Mouse (Mus musculus) MEL (cell line): ENCODE results near the gene BC035947. TPM values are rescaled to one million over a fixed set of nuclear protein-coding genes. Genes with fewer than 3 reads are reported as not detected.

ENCODE experiments used
- DNase-seq: peaks from one replicate; pipeline ENCODE4 v3.0.0; 2011; ENCODE audit warnings: low read depth, low spot score
- H3K27ac ChIP-seq: 2 replicates; pipeline ENCODE4 v1.5.1; 2012; ENCODE audit warnings: low read depth, mild to moderate bottlenecking, control low read depth, low read length, moderate library complexity; ENCODE audit not compliant: control insufficient read depth
- H3K27me3 ChIP-seq, 2 experiments: fragments of 150-350 bp in 1 of 2; sonication (generic) in 1 of 2; 2 replicates each; pipeline ENCODE4 v1.6.1; 2012; ENCODE audit warnings: low read length in 2 of 2, mild to moderate bottlenecking in 2 of 2, improper control_type of control experiment in 1 of 2, moderate library complexity in 1 of 2; ENCODE audit not compliant: insufficient read depth in 2 of 2, control insufficient read depth in 1 of 2
- H3K36me3 ChIP-seq, 2 experiments: 2 replicates each; pipeline ENCODE4 v1.6.1; 2012 to 2014; ENCODE audit warnings: low read length in 2 of 2, improper control_type of control experiment in 1 of 2, inconsistent platforms in 1 of 2, mild to moderate bottlenecking in 1 of 2; ENCODE audit not compliant: insufficient read depth in 2 of 2, control insufficient read depth in 1 of 2
- H3K4me1 ChIP-seq, 2 experiments: fragments of 150-350 bp in 1 of 2; sonication (generic) in 1 of 2; 2 replicates each; pipeline ENCODE4 v1.6.1; 2012; ENCODE audit warnings: low read length in 2 of 2, improper control_type of control experiment in 1 of 2, mild to moderate bottlenecking in 1 of 2; ENCODE audit not compliant: insufficient read depth in 2 of 2, control insufficient read depth in 1 of 2
- H3K4me3 ChIP-seq, 2 experiments: fragments of 150-350 bp in 1 of 2; sonication (generic) in 1 of 2; 2 replicates each; pipeline ENCODE4 v1.5.1; 2012; ENCODE audit warnings: low read depth in 2 of 2, low read length in 2 of 2, mild to moderate bottlenecking in 2 of 2, moderate library complexity in 2 of 2, control low read depth in 1 of 2, improper control_type of control experiment in 1 of 2; ENCODE audit not compliant: control insufficient read depth in 1 of 2, insufficient read depth in 1 of 2
- H3K79me2 ChIP-seq: 2 replicates; pipeline ENCODE4 v1.6.1; 2012; ENCODE audit warnings: mild to moderate bottlenecking, low read length, moderate library complexity; ENCODE audit not compliant: control insufficient read depth, poor library complexity, insufficient read depth
- H3K9ac ChIP-seq: 2 replicates; pipeline ENCODE4 v1.6.1; 2012; ENCODE audit warnings: low read depth, mild to moderate bottlenecking, control low read depth, low read length, moderate library complexity; ENCODE audit not compliant: control insufficient read depth, poor library complexity, severe bottlenecking
- H3K9me3 ChIP-seq: fragments of 150-350 bp; sonication (generic); replicated peaks from 2 replicates; pipeline ENCODE4 v1.6.1; 2012; ENCODE audit warnings: mild to moderate bottlenecking, low read length, improper control_type of control experiment, moderate library complexity; ENCODE audit not compliant: insufficient read depth
- CHD1 ChIP-seq: IDR thresholded peaks from 2 replicates; pipeline ENCODE4 v1.6.1; 2012; ENCODE audit warnings: low read depth, mild to moderate bottlenecking, inconsistent platforms, low read length, improper control_type of control experiment
- E2F4 ChIP-seq: IDR thresholded peaks from 2 replicates; pipeline ENCODE4 v1.6.1; 2011; ENCODE audit warnings: low read depth, low read length, improper control_type of control experiment, borderline replicate concordance
- GABPA ChIP-seq: IDR thresholded peaks from 2 replicates; pipeline ENCODE4 v1.6.1; 2012; ENCODE audit warnings: low read depth, mild to moderate bottlenecking, inconsistent platforms, low read length, improper control_type of control experiment, moderate library complexity
- GATA1 ChIP-seq: IDR thresholded peaks from 2 replicates; pipeline ENCODE4 v1.6.1; 2011; ENCODE audit warnings: low read depth, low read length, improper control_type of control experiment
- JUND ChIP-seq: IDR thresholded peaks from 2 replicates; pipeline ENCODE4 v1.6.1; 2011; ENCODE audit warnings: low read depth, mild to moderate bottlenecking, improper control_type of control experiment, low read length
- KAT2A ChIP-seq: conservative IDR thresholded peaks from 2 replicates; pipeline ENCODE4 v1.6.1; 2012; ENCODE audit warnings: low read depth, low read length, improper control_type of control experiment, inconsistent platforms
- MAFK ChIP-seq: IDR thresholded peaks from 2 replicates; pipeline ENCODE4 v1.6.1; 2011; ENCODE audit warnings: low read depth, mild to moderate bottlenecking, low read length, improper control_type of control experiment, borderline replicate concordance
- MAZ ChIP-seq: IDR thresholded peaks from 2 replicates; pipeline ENCODE4 v1.6.1; 2012; ENCODE audit warnings: low read depth, mild to moderate bottlenecking, inconsistent platforms, low read length, improper control_type of control experiment
- NELFE ChIP-seq: IDR thresholded peaks from 2 replicates; pipeline ENCODE4 v1.6.1; 2011; ENCODE audit warnings: low read depth, low read length, improper control_type of control experiment
- NRF1 ChIP-seq: IDR thresholded peaks from 2 replicates; pipeline ENCODE4 v1.6.1; 2014; ENCODE audit warnings: low read depth, mild to moderate bottlenecking, inconsistent platforms, low read length, improper control_type of control experiment, moderate library complexity; ENCODE audit not compliant: poor library complexity, insufficient read depth, severe bottlenecking
- POLR2A ChIP-seq, 2 experiments: IDR thresholded peaks; 2 replicates each; pipeline ENCODE4 v1.6.1; 2011 to 2012; ENCODE audit warnings: low read length in 2 of 2, mild to moderate bottlenecking in 2 of 2, control low read depth in 1 of 2, improper control_type of control experiment in 1 of 2, low read depth in 1 of 2, moderate library complexity in 1 of 2; ENCODE audit not compliant: control insufficient read depth in 1 of 2, insufficient read depth in 1 of 2, poor library complexity in 1 of 2
- POLR2AphosphoS2 ChIP-seq: IDR thresholded peaks from 2 replicates; pipeline ENCODE4 v1.6.1; 2011; ENCODE audit warnings: low read length, improper control_type of control experiment
- RAD21 ChIP-seq: IDR thresholded peaks from 2 replicates; pipeline ENCODE4 v1.6.1; 2011; ENCODE audit warnings: mild to moderate bottlenecking, low read depth, low read length, improper control_type of control experiment
- RCOR1 ChIP-seq: IDR thresholded peaks from 2 replicates; pipeline ENCODE4 v1.6.1; 2012; ENCODE audit warnings: low read depth, mild to moderate bottlenecking, inconsistent platforms, low read length, improper control_type of control experiment
- SIN3A ChIP-seq: IDR thresholded peaks from 2 replicates; pipeline ENCODE4 v1.6.1; 2012; ENCODE audit warnings: low read length, improper control_type of control experiment, inconsistent platforms
- TAL1 ChIP-seq: IDR thresholded peaks from 2 replicates; pipeline ENCODE4 v1.6.1; 2012; ENCODE audit warnings: mild to moderate bottlenecking, inconsistent platforms, low read length, moderate library complexity, mixed read lengths
- TBP ChIP-seq: IDR thresholded peaks from 2 replicates; pipeline ENCODE4 v1.8.0; 2011; ENCODE audit warnings: low read depth, low read length, improper control_type of control experiment
- TCF12 ChIP-seq: IDR thresholded peaks from 2 replicates; pipeline ENCODE4 v1.6.1; 2014; ENCODE audit warnings: low read depth, mild to moderate bottlenecking, inconsistent platforms, low read length, improper control_type of control experiment, moderate library complexity
- USF2 ChIP-seq, 2 experiments: IDR thresholded peaks; 2 replicates each; pipeline ENCODE4 v1.6.1; 2011 to 2012; ENCODE audit warnings: improper control_type of control experiment in 2 of 2, low read length in 2 of 2, borderline replicate concordance in 1 of 2, inconsistent platforms in 1 of 2, low read depth in 1 of 2, mild to moderate bottlenecking in 1 of 2; ENCODE audit not compliant: insufficient read depth in 1 of 2
- ZC3H11A ChIP-seq: IDR thresholded peaks from 2 replicates; pipeline ENCODE4 v1.6.1; 2012; ENCODE audit warnings: low read depth, mild to moderate bottlenecking, inconsistent platforms, low read length, improper control_type of control experiment
- ZKSCAN1 ChIP-seq: IDR thresholded peaks from 2 replicates; pipeline ENCODE4 v1.6.1; 2012; ENCODE audit warnings: low read depth, mild to moderate bottlenecking, inconsistent platforms, low read length, improper control_type of control experiment, moderate library complexity
- ZNF384 ChIP-seq: IDR thresholded peaks from 2 replicates; pipeline ENCODE4 v1.6.1; 2012; ENCODE audit warnings: low read depth, mild to moderate bottlenecking, inconsistent platforms, low read length, improper control_type of control experiment
- polyA plus RNA-seq, 2 experiments: library from polyadenylated mRNA; stranded (reverse) in 1 of 2; unstranded in 1 of 2; fragments of >175 nt in 1 of 2; fragments of >200 nt in 1 of 2; gene quantifications; 2 replicates each; pipeline versions ENCODE4 v1.2.1 to v1.2.4; 2012; ENCODE audit warnings: low replicate concordance in 2 of 2, low read depth in 1 of 2; ENCODE audit not compliant: insufficient read length in 2 of 2, insufficient read depth in 1 of 2, missing spikeins in 1 of 2
- total RNA-seq: library from RNA; depleted of rRNA; stranded (reverse); fragments of 300-350 nt; gene quantifications from 2 replicates; pipeline ENCODE4 v1.2.3, GENCODE M21; 2012

The BC035947 gene
- total and polyA plus RNA-seq, 3 experiments, result not detected

DNA sequence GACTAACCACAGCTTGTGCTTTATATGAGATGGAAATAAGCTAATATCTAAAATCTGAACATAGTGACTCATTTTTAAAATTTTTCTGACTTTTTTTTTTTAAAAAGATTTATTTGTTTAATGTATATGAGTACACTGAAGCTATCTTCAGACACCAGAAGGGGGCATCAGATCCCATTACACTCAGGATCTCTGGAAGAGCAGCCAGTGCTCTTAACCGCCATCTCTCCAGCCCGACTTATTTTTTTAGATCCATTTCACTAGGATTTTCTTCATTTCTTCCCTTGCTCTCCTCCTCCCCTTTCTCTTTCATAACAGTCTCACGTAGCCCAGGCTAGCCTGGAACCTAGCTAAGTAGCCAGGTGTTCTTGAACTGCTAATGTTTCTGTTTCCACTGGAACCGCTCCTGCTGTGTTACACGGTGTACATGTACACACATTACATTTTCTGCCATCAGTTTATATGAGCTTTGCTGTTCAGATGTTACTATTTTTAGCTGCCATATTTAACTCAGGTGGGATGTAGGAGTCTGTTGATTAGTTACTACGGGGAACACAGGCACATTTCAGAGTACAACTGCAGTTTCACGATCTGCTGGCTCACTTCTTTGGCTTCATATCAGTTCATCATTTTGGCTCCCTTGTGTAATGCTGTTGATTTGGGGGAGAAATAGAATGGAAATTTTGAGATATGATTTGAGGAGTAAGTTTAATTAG, 18.7 kb upstream of the BC035947 start:
- H3K27me3 ChIP-seq, result no peaks in the 10 kb centered on the region
- no peak overlapping the region for H3K4me3 ChIP-seq
- H3K36me3 ChIP-seq, result no peaks in the 10 kb centered on the region
- no peak overlapping the region for H3K27ac ChIP-seq
- no peak overlapping the region for H3K9ac ChIP-seq
- H3K79me2 ChIP-seq, result no peaks in the 10 kb centered on the region
- TF ChIP-seq ZKSCAN1, result no peak
- TF ChIP-seq RCOR1, result no peak
- no peak for TF ChIP-seq NRF1
- TF ChIP-seq E2F4, result no peak
- no peak for TF ChIP-seq GATA1
- TF ChIP-seq RAD21, result no peak
- no peak for TF ChIP-seq ZNF384
- TF ChIP-seq CHD1, result no peak
- no peak for TF ChIP-seq JUND
- TF ChIP-seq POLR2AphosphoS2, result no peak
- TF ChIP-seq NELFE, result no peak
- no peak for TF ChIP-seq TAL1
- no peak for TF ChIP-seq POLR2A (IDR thresholded peaks at IDR 0.05; ENCODE audit: control insufficient read depth in 1 of 2, insufficient read depth in 1 of 2, low read depth in 1 of 2, low read length in 2 of 2, poor library complexity in 1 of 2)
- no peak for TF ChIP-seq MAZ
- TF ChIP-seq USF2 (IDR thresholded peaks at IDR 0.05; ENCODE audit: borderline replicate concordance in 1 of 2, insufficient read depth in 1 of 2, low read depth in 1 of 2, low read length in 2 of 2), result no peak
- TF ChIP-seq TBP, result no peak
- TF ChIP-seq TCF12, result no peak
- TF ChIP-seq SIN3A, result no peak
- TF ChIP-seq, all 39 proteins: peak for 0
- no peaks in the 10 kb centered on the region for H3K9me3 ChIP-seq
- peaks cover 0 to 4% of the 10 kb centered on the region in 2 experiments; a peak in 2 of 4 replicates for H3K4me1 ChIP-seq
- no peak for DNase-seq

DNA sequence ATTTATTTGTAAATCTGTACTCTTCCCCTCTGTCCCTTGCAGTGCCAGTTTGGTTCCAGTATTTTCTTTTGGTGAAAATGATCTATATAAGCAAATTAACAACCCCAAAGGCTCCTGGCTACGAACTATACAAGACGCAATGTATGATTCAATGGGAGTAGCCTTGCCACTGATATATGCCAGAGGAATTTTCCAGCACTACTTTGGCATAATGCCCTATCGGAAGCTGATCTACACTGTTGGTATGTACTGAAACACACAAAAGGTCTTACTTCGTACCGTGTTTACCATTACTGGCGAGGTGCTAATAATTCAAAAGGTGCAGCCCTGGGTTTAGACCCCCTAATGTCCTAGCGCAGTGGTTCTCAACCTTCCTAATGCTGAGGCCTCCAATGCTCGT, 17.1 kb upstream of the BC035947 start:
- no peaks in the 10 kb centered on the region for H3K4me1 ChIP-seq
- no peak overlapping the region for H3K4me3 ChIP-seq
- no peaks in the 10 kb centered on the region for H3K27me3 ChIP-seq
- H3K9ac ChIP-seq, result no peak overlapping the region
- no peaks in the 10 kb centered on the region for H3K79me2 ChIP-seq
- TF ChIP-seq NELFE (no peak), MAFK (no peak), RAD21 (no peak), KAT2A (no peak), GATA1 (no peak), GABPA (no peak), ZNF384 (no peak), MAZ (no peak), ZC3H11A (no peak)
- no peak for DNase-seq
- no peaks in the 10 kb centered on the region for H3K36me3 ChIP-seq
- H3K9me3 ChIP-seq, result no peaks in the 10 kb centered on the region
- no peak overlapping the region for H3K27ac ChIP-seq
